Mouse (Mus musculus): ENCODE results near the gene Ces1f. TPM values are rescaled to one million over a fixed set of nuclear protein-coding genes. Genes with fewer than 3 reads are reported as not detected.
"Not testable (repeated sequence)": the region's sequence is repeated elsewhere in the genome, so short reads cannot be mapped to it uniquely, and the experiment has no call there.

Ces1f gene
- polyA plus RNA-seq, 1 experiment from 2014 or later = 1.7 TPM

GRCm38 (mm10) chr8:93235681-93236080, 43.9 kb downstream of the Ces1f start:
- Histone ChIP-seq H3K4me2 (ENCODE audit: low read length) (no peak overlapping the region), H3K9me3 (replicated peaks; ENCODE audit: low read length) (no peaks in the 10 kb centered on the region), H3K27ac (no peak overlapping the region), H3K27me3 (ENCODE audit: insufficient read depth, low read length) (no peaks in the 10 kb centered on the region), H3K9ac (ENCODE audit: low read depth, low read length) (no peak overlapping the region), H3K4me1 (replicated peaks; ENCODE audit: insufficient read depth, low read length) (no peaks in the 10 kb centered on the region), H3K4me3 (replicated peaks; ENCODE audit: low read depth, low read length) (no peak overlapping the region), H3K36me3 (ENCODE audit: insufficient read depth, low read length) (no peaks in the 10 kb centered on the region)
- no peak for ATAC-seq (replicated peaks; ENCODE audit: low FRiP score, low read depth)
- TF ChIP-seq CTCF (IDR thresholded peaks at IDR 0.05; ENCODE audit: low read depth) = no peak
- no peak for DNase-seq (ENCODE audit: low spot score)
- WGBS = 72% methylated on average over 1 of the region's 1 CpGs

- Histone ChIP-seq H3K36me3 (ENCODE audit: insufficient read depth, low read length) (no peaks in the 10 kb centered on the region), H3K9me3 (replicated peaks; ENCODE audit: low read length) (no peaks in the 10 kb centered on the region), H3K9ac (ENCODE audit: low read depth, low read length) (no peak overlapping the region), H3K4me1 (replicated peaks; ENCODE audit: insufficient read depth, low read length) (no peaks in the 10 kb centered on the region), H3K4me2 (ENCODE audit: low read length) (no peak overlapping the region), H3K27ac (no peak overlapping the region), H3K27me3 (ENCODE audit: insufficient read depth, low read length) (no peaks in the 10 kb centered on the region), H3K4me3 (replicated peaks; ENCODE audit: low read depth, low read length) (no peak overlapping the region)
- ATAC-seq (replicated peaks; ENCODE audit: low FRiP score, low read depth) (no peak), DNase-seq (ENCODE audit: low spot score) (no peak)
- no peak for TF ChIP-seq CTCF (IDR thresholded peaks at IDR 0.05; ENCODE audit: low read depth)
- WGBS = 90% methylated on average over 1 of the region's 1 CpGs
Observed at GRCm38 (mm10) chr8:93234706-93235105, 44.8 kb downstream of the Ces1f start.

DNA sequence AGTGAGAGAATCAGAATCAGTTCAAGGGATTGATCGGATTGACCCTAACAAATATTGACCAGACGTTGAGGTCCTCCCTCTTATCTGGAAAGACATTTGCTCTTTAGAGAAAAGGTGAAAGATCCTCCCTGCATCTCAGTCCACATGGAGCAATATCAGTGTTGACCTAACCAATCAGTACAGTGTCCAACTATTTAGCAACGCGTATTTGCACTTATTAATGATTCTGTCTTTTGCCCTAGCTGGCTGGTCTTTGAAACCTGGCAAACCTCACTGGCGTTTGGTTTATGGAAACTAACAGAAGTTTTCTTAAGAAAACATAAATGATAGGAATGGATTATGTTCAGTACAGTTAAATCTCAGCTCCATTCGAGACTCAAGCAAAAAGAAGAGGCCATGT, 45.5 kb downstream of the Ces1f start:
- no peak for TF ChIP-seq CTCF (IDR thresholded peaks at IDR 0.05; ENCODE audit: low read depth)

GRCm38 (mm10) chr8:93229446-93229845, 50.1 kb downstream of the Ces1f start, which contains the start of gene Ces1e:
Ces1e (minus strand) TSS chr8:93229619.
- Histone ChIP-seq H3K4me2 (ENCODE audit: low read length) (no peak within 1 kb of the TSS), H3K27me3 (ENCODE audit: insufficient read depth, low read length) (no peaks in the 10 kb centered on the region), H3K36me3 (ENCODE audit: insufficient read depth, low read length) (no peaks in the 10 kb centered on the region), H3K4me3 (replicated peaks; ENCODE audit: low read depth, low read length) (no peak within 1 kb of the TSS), H3K9ac (ENCODE audit: low read depth, low read length) (no peak within 1 kb of the TSS), H3K4me1 (replicated peaks; ENCODE audit: insufficient read depth, low read length) (no peaks in the 10 kb centered on the region), H3K9me3 (replicated peaks; ENCODE audit: low read length) (no peaks in the 10 kb centered on the region), H3K27ac (no peak within 1 kb of the TSS)
- ATAC-seq (replicated peaks; ENCODE audit: low FRiP score, low read depth) = no peak
- DNase-seq (ENCODE audit: low spot score) = peak; percentile 24
- no peak for TF ChIP-seq CTCF (IDR thresholded peaks at IDR 0.05; ENCODE audit: low read depth)

More for the DNA sequence above, 45.5 kb downstream of the Ces1f start:
- no peak for ATAC-seq (replicated peaks; ENCODE audit: low FRiP score, low read depth)
- H3K27me3 ChIP-seq (ENCODE audit: insufficient read depth, low read length) = no peaks in the 10 kb centered on the region
- H3K4me1 ChIP-seq (replicated peaks; ENCODE audit: insufficient read depth, low read length) = no peaks in the 10 kb centered on the region
- H3K9ac ChIP-seq (ENCODE audit: low read depth, low read length) = no peak overlapping the region
- H3K4me3 ChIP-seq (replicated peaks; ENCODE audit: low read depth, low read length) = no peak overlapping the region
- H3K36me3 ChIP-seq (ENCODE audit: insufficient read depth, low read length) = no peaks in the 10 kb centered on the region
- no peaks in the 10 kb centered on the region for H3K9me3 ChIP-seq (replicated peaks; ENCODE audit: low read length)
- H3K27ac ChIP-seq = no peak overlapping the region
- no peak for DNase-seq (ENCODE audit: low spot score)
- no peak overlapping the region for H3K4me2 ChIP-seq (ENCODE audit: low read length)
- WGBS = 88% methylated on average over 6 of the region's 6 CpGs

DNA sequence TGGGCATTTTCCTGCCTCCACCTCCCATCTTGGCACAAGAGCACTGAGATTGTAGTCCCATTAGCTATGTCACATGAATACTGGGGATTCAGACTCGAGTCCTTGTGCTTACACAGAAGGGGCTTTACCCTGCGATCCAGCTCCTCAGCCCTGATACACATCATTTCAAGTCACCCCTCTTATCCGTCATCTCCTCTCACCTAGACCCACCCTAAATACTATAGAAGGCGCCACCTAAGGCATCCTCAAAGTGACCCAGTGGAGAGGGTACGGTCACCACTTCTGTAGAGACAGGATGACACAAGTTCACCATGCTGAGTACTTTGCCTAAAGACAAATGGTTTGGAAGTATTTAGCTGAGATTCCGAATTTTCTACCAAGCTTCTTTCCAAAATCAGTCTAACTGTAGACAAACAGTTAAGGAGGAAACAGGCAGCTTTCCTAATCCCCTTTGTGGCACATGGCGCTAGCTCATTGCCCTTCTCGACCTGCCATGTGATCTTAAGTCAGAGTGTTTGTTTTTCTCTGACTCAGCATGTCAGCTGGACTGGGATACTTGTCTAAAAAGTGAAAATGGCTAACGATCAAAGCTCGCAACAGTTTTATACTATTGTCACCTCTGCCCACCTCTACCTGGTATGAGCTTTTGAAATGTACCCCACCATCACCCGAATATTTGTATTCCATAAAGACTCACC, 50.7 kb downstream of the Ces1f start:
- TF ChIP-seq CTCF (IDR thresholded peaks at IDR 0.05; ENCODE audit: low read depth) = no peak
- ATAC-seq (replicated peaks; ENCODE audit: low FRiP score, low read depth) (no peak), DNase-seq (ENCODE audit: low spot score) (peak; percentile 15)
- Histone ChIP-seq H3K4me1 (replicated peaks; ENCODE audit: insufficient read depth, low read length) (no peaks in the 10 kb centered on the region), H3K4me3 (replicated peaks; ENCODE audit: low read depth, low read length) (no peak overlapping the region), H3K9me3 (replicated peaks; ENCODE audit: low read length) (no peaks in the 10 kb centered on the region), H3K27ac (no peak overlapping the region), H3K36me3 (ENCODE audit: insufficient read depth, low read length) (no peaks in the 10 kb centered on the region), H3K9ac (ENCODE audit: low read depth, low read length) (no peak overlapping the region), H3K27me3 (ENCODE audit: insufficient read depth, low read length) (no peaks in the 10 kb centered on the region), H3K4me2 (ENCODE audit: low read length) (no peak overlapping the region)
- WGBS = 57% methylated on average over 11 of the region's 11 CpGs

- 100% methylated on average over 1 of the region's 1 CpGs for WGBS
- not testable (repeated sequence) for H3K4me2 ChIP-seq (ENCODE audit: low read length); H3K9ac ChIP-seq (ENCODE audit: low read depth, low read length); H3K27ac ChIP-seq; DNase-seq (ENCODE audit: low spot score); H3K4me3 ChIP-seq (replicated peaks; ENCODE audit: low read depth, low read length); H3K27me3 ChIP-seq (ENCODE audit: insufficient read depth, low read length); ATAC-seq (replicated peaks; ENCODE audit: low FRiP score, low read depth); H3K4me1 ChIP-seq (replicated peaks; ENCODE audit: insufficient read depth, low read length); H3K9me3 ChIP-seq (replicated peaks; ENCODE audit: low read length); H3K36me3 ChIP-seq (ENCODE audit: insufficient read depth, low read length)
Observed at GRCm38 (mm10) chr8:93226471-93226870, 53.1 kb downstream of the Ces1f start.

DNA sequence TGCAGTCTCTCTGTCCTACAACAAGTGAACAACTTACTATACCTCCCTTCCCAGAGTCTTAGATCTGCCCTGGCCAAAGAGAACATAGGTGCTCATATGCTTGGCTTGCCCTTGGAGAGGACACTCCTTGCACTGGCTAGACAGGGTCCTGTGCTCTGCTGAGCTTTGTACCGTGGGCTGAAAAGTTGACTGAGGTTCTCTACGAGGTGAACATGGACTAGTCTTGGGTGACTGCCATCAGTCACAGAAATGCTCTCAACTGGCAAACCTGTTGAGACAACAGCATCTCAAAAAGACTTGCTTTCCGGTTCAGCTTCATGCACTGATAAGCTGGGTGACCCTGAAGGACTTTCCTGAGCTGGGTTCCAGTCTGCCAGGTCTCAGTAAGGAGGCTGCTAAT, 57.7 kb downstream of the Ces1f start:
- 69% methylated on average over 3 of the region's 3 CpGs for WGBS
- H3K27me3 ChIP-seq (ENCODE audit: insufficient read depth, low read length) = no peaks in the 10 kb centered on the region

More for the DNA sequence above, 57.7 kb downstream of the Ces1f start:
- Histone ChIP-seq H3K36me3 (ENCODE audit: insufficient read depth, low read length) (no peaks in the 10 kb centered on the region), H3K9ac (ENCODE audit: low read depth, low read length) (no peak overlapping the region), H3K4me1 (replicated peaks; ENCODE audit: insufficient read depth, low read length) (no peaks in the 10 kb centered on the region), H3K9me3 (replicated peaks; ENCODE audit: low read length) (no peaks in the 10 kb centered on the region), H3K27ac (no peak overlapping the region), H3K4me2 (ENCODE audit: low read length) (no peak overlapping the region), H3K4me3 (replicated peaks; ENCODE audit: low read depth, low read length) (no peak overlapping the region)
- no peak for DNase-seq (ENCODE audit: low spot score)
- ATAC-seq (replicated peaks; ENCODE audit: low FRiP score, low read depth) = no peak
- no peak for TF ChIP-seq CTCF (IDR thresholded peaks at IDR 0.05; ENCODE audit: low read depth)

Measured in kidney, postnatal 0 days (tissue).